Mouse (Mus musculus): ENCODE measurements at regions not wholly inside any gene's neighbourhood (a gene's known extent, or its start where the extent isn't known, plus 50 kb on each side); places are given as distances from the start of the nearest gene placed in this dataset.

DNA sequence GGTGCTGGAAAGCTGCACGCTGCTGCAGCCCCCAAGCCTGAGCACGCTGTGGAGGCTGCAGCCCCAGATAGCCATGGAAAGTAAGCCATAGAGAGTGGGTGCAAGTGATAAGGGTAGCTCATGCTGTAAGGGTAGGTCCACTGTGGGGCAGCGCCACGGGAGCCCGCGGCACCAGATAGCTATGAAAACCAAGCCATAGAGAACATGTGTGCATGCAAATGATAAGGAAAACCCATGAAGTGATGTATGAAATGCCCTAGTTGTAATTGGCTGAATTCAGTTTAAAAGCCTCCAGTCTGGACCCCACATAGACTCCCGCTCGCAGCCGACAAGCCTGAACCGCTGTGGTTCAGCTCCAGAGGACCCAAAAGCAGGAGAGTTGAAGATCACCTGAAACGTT is 58.8 kb upstream of the L3mbtl3 start:
- DNase-seq (ENCODE audit: low read depth, low spot score): no peak

GRCm38 (mm10) chr10:26440720-26441119 is 64.9 kb upstream of the L3mbtl3 start:
- no peak for DNase-seq (ENCODE audit: low read depth, low spot score)

- DNase-seq (ENCODE audit: low read depth, low spot score): no peak
Observed at GRCm38 (mm10) chr10:26484311-26484710, 108.5 kb upstream of the L3mbtl3 start.

DNA sequence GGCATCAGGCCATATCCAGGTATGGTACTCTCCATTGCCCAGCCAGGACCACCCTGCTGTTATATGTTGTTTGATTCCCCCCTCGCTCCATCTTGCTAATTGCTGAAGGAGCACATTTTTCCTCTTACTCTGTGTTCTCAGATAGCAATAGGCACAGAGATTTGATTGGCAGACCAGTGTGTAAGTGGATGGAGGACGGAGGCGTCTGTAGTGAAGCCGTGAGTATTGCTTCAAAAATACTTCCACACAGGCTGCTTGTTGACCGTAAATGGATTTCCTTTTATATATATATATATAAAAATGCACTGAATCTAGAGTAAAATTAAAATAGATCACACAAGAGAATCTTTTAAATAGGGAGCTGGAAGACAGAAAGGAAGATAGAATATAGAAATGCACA is 115.6 kb upstream of the L3mbtl3 start:
- DNase-seq (ENCODE audit: low read depth, low spot score): peak; percentile 34

DNA sequence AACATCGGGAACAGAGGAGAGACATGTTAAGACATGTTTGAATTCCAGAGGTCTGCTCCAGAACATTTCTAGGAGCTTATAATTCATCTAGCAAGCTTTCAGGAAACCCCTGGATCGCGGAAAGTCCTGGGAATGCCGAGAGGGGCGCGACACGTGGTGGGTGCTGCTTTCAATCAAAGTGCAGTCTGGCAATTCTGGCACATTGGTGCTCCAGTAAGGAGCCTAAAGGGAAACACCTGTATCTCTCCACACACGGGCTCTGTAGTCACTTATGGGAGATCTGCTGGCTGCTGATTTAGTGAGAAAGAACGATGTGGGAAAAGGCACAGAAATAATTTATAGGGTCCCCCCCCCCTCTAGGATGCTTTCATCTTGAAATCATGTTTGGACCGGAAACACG is 116.4 kb upstream of the L3mbtl3 start:
- no peak for DNase-seq (ENCODE audit: low read depth, low spot score)

GRCm38 (mm10) chr10:26492856-26493484 is 117.2 kb upstream of the L3mbtl3 start:
- no peak for DNase-seq (ENCODE audit: low read depth, low spot score)

GRCm38 (mm10) chr10:26493801-26494200 is 118.0 kb upstream of the L3mbtl3 start:
- no peak for DNase-seq (ENCODE audit: low read depth, low spot score)

DNA sequence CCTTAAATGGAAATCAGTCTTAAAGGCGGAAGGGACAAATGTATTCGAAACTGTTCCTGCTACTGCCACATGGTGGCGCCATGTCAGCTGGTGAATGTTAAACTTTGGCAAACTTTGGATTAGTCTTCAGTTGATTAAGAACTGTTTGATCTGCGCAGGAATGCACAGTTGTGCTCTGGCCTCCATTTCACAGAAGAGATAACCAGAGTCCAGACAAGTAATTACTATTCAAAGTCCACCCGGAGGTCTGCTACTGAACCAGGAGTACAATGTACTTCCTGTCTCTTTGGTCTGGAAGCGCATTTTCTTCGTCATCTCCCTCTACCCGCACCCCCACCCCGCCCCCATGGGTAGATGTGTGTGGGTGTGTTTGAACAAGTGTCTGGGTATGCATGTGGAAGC is 118.6 kb upstream of the L3mbtl3 start:
- DNase-seq (ENCODE audit: low read depth, low spot score): peak; percentile 62

- peak; percentile 80 for DNase-seq (ENCODE audit: low read depth, low spot score)
Observed at GRCm38 (mm10) chr10:26500265-26500935, 124.6 kb upstream of the L3mbtl3 start.

DNA sequence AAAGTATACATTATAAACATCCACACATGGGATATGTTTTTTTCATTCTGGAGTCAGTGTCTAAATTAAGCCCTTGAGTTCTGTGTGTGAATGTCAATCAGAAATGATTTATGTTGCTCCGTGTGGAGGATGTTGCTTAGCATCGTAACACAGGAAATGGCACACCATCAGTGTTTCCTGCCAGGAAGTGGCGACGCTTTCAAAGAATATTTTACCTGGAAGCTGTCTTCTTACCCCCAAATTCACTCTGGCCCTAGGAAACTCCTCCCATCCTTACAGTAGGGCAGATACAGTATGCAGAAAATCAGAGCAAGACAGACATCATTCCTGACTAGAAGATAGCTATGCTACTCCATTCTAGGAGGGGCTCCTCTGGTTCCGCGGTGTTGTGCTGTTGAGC is 145.1 kb upstream of the L3mbtl3 start:
- DNase-seq (ENCODE audit: low read depth, low spot score): no peak

DNA sequence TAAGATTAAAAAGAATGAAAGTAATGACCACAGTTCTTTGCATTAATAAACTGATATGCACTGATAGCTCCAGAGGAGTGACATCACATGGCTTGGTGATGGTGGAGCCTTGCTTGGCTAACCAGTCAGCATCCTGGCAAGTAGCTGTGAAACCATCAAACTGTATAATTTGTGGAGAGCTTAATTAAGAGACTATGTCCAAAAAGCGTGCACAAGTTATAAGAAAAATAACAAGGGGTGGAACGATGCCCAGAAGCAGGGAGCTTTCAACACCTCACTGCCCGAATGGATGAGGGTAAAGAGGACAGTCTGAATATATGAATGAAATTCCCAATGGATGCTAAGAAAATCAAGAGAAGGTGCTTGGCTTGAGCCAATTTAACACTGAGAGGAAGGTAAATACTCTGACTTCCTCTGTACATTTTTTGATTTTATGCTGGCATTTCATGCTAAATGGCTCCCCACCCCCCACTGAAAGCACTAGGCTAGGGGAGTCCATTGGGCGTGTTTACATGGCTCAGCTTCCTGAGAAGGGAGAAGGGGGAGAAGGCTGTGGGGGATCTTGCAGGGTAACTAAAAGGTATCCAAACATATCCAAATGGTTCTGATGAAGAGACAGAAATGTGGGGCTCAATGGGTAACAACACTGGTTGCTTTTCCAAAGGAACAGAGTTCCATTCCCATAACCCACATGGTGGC is 150.2 kb upstream of the L3mbtl3 start:
- DNase-seq (ENCODE audit: low read depth, low spot score): no peak

DNA sequence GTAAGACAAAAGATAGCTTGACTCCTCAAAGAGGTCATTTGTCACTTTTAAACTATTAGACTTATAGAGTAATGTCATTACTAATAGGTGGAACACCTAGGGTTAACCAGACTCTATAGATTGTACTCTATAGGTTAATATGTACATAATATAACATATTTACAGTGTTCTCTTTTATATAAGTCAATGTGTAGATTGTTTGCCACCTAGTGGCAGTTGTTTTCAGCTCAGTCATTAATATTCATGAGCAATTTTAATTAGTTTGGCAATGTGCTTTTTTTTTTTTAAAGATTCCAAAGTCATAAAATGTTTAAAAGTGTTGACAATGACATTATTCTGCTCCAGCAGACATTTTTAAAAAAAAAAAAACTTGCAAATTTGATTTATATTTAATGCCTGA is 164.4 kb upstream of the L3mbtl3 start:
- DNase-seq (ENCODE audit: low read depth, low spot score): peak; percentile 14

GRCm38 (mm10) chr10:26544061-26544460 is 168.3 kb upstream of the L3mbtl3 start:
- peak; percentile 29 for DNase-seq (ENCODE audit: low read depth, low spot score)

DNA sequence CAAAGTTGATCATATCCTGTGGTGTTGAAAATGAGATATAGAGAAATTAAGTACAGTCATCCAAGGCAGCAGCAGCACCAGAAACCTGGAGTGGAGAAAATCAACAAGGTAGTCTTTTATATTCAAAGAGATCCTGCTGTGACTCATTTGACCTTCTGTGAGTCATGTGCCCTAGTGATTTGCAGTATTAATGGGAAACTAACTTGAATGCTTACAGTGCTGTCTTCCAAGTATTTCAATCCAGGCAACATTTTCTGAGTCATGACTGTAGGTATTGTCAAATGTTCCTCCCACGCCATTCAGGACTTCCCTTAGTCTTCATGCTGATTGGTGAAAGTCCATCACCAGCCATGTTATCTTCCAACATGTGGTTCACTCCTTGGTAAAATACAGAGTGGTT is 169.0 kb upstream of the L3mbtl3 start:
- DNase-seq (ENCODE audit: low read depth, low spot score): peak; percentile 16

- no peak for DNase-seq (ENCODE audit: low read depth, low spot score)
Observed at GRCm38 (mm10) chr10:26556246-26556645, 180.5 kb upstream of the L3mbtl3 start.

DNA sequence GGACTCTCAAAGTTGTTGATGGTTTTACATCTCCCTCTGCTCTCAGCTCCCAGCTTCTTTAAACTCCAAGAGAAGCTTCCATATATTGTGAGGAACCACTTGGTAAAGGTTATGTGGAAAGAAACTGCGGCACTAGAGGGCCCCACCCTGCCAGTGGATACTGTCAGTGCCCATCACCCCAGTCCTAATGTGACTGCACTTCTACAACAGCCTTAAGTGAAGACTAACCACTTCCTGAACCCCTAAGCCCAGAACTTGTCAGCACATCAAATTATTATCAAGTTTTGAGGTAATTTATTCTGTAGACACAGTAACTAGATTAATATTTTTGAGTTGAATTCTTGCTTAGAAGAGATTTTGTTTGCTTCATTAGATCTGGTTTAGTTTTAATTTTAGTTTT is 182.3 kb upstream of the L3mbtl3 start:
- no peak for DNase-seq (ENCODE audit: low read depth, low spot score)

DNA sequence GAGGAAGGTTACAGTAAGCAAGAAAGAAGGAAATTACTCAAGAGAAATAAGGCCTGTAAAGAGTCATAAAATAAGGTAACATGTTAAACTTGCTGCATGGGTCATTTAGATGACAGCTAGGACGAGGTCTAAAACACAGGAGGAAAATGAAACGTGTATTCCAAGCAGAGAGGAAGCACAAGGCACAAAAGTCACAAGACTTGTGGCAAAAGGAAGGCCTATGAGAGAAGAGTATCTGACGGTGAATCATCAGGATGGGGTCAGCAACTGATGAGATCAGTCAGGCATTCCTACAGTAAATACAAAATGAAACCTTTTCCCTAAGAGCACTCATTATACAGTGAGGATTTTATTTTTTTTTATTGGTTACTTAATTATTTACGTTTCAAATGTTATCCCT is 183.6 kb upstream of the L3mbtl3 start:
- no peak for DNase-seq (ENCODE audit: low read depth, low spot score)

- DNase-seq (ENCODE audit: low read depth, low spot score): no peak
Observed at GRCm38 (mm10) chr10:26560456-26560855, 184.7 kb upstream of the L3mbtl3 start.

DNA sequence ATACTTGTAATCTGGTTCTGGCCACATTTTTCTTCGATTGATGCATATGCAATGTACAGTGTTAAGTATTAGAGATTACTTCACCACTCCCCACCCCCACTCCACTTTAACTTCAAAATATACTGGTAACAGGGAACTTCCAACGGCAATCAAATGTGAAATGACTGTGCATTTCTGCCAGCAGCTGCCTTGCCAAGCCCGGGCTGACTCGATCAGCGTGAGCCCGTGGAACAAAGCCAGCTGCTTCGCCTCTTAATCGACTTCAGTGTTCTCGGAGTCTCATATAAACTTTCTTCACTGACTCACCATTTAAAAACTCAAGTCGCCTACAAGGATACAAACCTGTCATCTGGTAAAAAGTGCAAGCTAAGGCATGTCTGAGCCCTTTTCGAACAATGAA is 188.7 kb upstream of the L3mbtl3 start:
- peak; percentile 72 for DNase-seq (ENCODE audit: low read depth, low spot score)

DNA sequence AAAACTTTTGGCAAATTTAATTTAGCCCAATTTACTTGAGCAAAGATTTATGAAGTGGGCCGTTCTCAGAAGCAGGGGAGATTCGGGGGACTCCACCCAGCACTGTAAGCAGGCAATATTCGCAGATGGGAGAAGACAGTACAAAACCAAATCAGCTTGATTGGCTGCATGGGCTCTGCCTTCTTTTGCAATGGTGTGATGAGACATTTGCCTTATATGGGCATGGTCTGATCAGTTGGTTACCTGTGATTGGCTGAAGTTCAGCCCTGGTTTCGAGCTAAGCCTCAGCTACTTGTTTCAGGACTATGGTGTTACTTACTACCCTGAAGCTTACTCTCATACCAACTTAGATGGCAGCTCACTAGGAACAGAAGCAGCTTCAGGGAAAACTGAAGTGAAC is 185.6 kb upstream of the Arhgap18 start:
- no peak for DNase-seq (ENCODE audit: low read depth, low spot score)

DNA sequence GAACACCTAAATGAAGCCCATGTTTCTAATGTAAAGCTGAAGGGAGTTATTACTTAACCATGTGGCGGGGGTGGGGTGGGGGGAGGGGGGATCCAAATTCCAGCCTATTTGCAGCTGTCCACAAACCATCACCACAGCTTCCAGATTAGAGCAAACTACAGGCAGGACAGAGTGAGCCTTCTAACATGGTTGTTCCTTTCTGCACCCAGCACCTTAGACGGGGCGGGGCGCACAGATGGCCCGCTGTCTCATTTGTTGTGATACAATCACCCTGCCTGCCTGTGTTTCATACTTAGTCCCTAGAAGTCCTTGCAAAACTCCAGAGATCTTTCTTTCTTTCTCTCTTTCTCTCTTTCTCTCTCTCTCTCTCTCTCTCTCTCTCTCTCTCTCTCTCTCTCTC is 182.8 kb upstream of the Arhgap18 start:
- DNase-seq (ENCODE audit: low read depth, low spot score): no peak

- no peak for DNase-seq (ENCODE audit: low read depth, low spot score)
Observed at GRCm38 (mm10) chr10:26571377-26571776, 181.8 kb upstream of the Arhgap18 start.

DNA sequence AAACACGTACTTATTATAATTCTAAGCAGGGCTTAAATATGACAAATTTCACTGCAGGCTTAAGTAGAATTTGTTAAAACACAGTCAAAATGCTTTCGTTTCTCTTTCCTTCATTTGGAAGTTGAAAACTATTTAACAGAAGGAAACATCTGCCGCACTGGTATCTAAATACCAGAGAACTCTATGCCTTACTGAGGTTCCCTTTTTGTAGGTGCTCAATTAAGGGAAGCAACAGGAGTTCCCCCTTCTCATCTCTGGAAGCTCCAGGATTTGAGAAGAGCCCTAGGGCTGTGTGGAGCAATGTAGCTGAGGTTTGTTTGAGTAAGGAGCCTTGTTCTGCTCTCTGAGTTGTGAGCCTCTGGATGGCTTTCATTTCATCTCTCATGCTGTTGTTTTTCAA is 177.1 kb upstream of the Arhgap18 start:
- no peak for DNase-seq (ENCODE audit: low read depth, low spot score)

Measured in brain, adult 2 months (tissue).